24 mouse cellular contexts compared by ENCODE assay signal in genomic region chr1:106169741-106170265, GRCm38 (mm10). TPM values are rescaled to one million over a fixed set of nuclear protein-coding genes. Genes with fewer than 3 reads are reported as not detected.
A peak's percentile ranks its signal among the peaks of the same experiment; 100 is the strongest.
DNase-seq lines count a peak whose midpoint lies in the region; TF ChIP-seq lines count a peak whose summit lies in the region.
"Had no signal": no experiment of that assay in that cellular context is flagged by ENCODE, and none has a peak within 500 bp of the region (broad histone marks: within the 10 kb centered on the region; RNA-seq: fewer than 3 reads in every experiment).

No protein-coding gene starts in this region.

- 28% methylated on average over 5 of the region's 5 CpGs for WGBS in liver, adult 2 months

- no peaks in the 10 kb centered on the region for H3K36me3 ChIP-seq in liver, adult 2 months (ENCODE audit: control insufficient read depth, insufficient read depth, low read length)
- H3K36me3 ChIP-seq in testis, adult 2 months (ENCODE audit: control insufficient read depth, insufficient read depth, low read length): no peaks in the 10 kb centered on the region
- H3K36me3 ChIP-seq: embryonic facial prominence, embryonic 12.5 days; embryonic facial prominence, embryonic 15.5 days; heart, embryonic 12.5 days; heart, embryonic 15.5 days had no signal

- TF ChIP-seq CTCF in liver, adult 2 months (IDR thresholded peaks at IDR 0.05; ENCODE audit: low read depth, low read length): no peak
- TF ChIP-seq CTCF in testis, adult 2 months (IDR thresholded peaks at IDR 0.05; ENCODE audit: control insufficient read depth, insufficient read depth, insufficient replicate concordance, low read depth, low read length): no peak

- no peak for TF ChIP-seq POLR2A in liver, adult 2 months (IDR thresholded peaks at IDR 0.05; ENCODE audit: extremely low read depth, insufficient read depth, low read length)
- TF ChIP-seq POLR2A in testis, adult 2 months (IDR thresholded peaks at IDR 0.05; ENCODE audit: control insufficient read depth, low read depth, low read length): no peak

- H3K79me2 ChIP-seq in liver, adult 2 months (ENCODE audit: control insufficient read depth, insufficient read depth, low read length): peaks cover 15% of the 10 kb centered on the region

- peaks cover 6% of the 10 kb centered on the region; the same call in 1 of the 2 replicates for H3K4me1 ChIP-seq in liver, adult 2 months (ENCODE audit: control insufficient read depth, insufficient read depth, low read length)
- 0 out of 2 replicates have a peak, but pooled peaks cover 2% of the 10 kb centered on the region for H3K4me1 ChIP-seq in testis, adult 2 months (ENCODE audit: control insufficient read depth, insufficient read depth, low read length)
- H3K4me1 ChIP-seq: heart, embryonic 12.5 days had no signal

- H3K27ac ChIP-seq in liver, adult 2 months (replicated peaks; ENCODE audit: insufficient read depth, low read depth, low read length): peak overlapping the region; percentile 56; the same call in 1 of the 2 replicates
- H3K27ac ChIP-seq in testis, adult 2 months (ENCODE audit: control insufficient read depth, insufficient read depth, low read depth, low read length): no peak overlapping the region
- H3K27ac ChIP-seq: embryonic facial prominence, embryonic 12.5 days; embryonic facial prominence, embryonic 15.5 days; heart, embryonic 15.5 days; hindbrain, embryonic 14.5 days had no signal

- no peak overlapping the region for H3K4me3 ChIP-seq in liver, adult 2 months (ENCODE audit: insufficient read depth, low read depth, low read length)
- peak overlapping the region; percentile 78 for H3K4me3 ChIP-seq in testis, adult 2 months (ENCODE audit: control insufficient read depth, low read depth, low read length)
- H3K4me3 ChIP-seq: embryonic facial prominence, embryonic 12.5 days; embryonic facial prominence, embryonic 15.5 days; gastrocnemius, adult 2 months; heart, embryonic 12.5 days; heart, embryonic 15.5 days had no signal

- DNase-seq in cerebellum, adult 9-11 months: peak; percentile 23
- DNase-seq in cerebellum, adult 11 months: no peak
- DNase-seq in liver, adult 2 months (ENCODE audit: extremely low read depth, low read depth, low spot score): peak; percentile 89
- DNase-seq in liver: no peak
- DNase-seq in testis, postnatal 10 days (ENCODE audit: low spot score): no peak
- DNase-seq: adrenal gland, postnatal 10 days; adrenal gland, postnatal 36 days; B cell, adult 2 months; cerebellum, adult 9-10 months; cerebellum, postnatal 25 days; forebrain, postnatal 0 days; gastrocnemius, adult 2 months; gastrocnemius, postnatal 14 days; heart, adult 18-20 months; heart, postnatal 10 days; heart, postnatal 4 days had no signal

- H3K9ac ChIP-seq in liver, adult 2 months (ENCODE audit: low read depth, low read length): no peak overlapping the region
- H3K9ac ChIP-seq: embryonic facial prominence, embryonic 12.5 days; embryonic facial prominence, embryonic 15.5 days; forebrain, postnatal 0 days; heart, embryonic 12.5 days; heart, embryonic 15.5 days; hindbrain, embryonic 14.5 days had no signal

- no peaks in the 10 kb centered on the region for H3K27me3 ChIP-seq in liver, adult 2 months (ENCODE audit: control insufficient read depth, insufficient read depth, low read length)
- no peaks in the 10 kb centered on the region; the same call in 1 of the 2 replicates for H3K27me3 ChIP-seq in testis, adult 2 months (ENCODE audit: control insufficient read depth, insufficient read depth, low read length)
- H3K27me3 ChIP-seq: CH12.LX; embryonic facial prominence, embryonic 12.5 days; embryonic facial prominence, embryonic 15.5 days; heart, embryonic 12.5 days; heart, embryonic 15.5 days; Patski had no signal

RNA-seq across cellular contexts. Expression of gene Phlpp1, which starts 1.7 kb away (rescaled TPM):
- total RNA-seq in liver, adult 2 months (2014; rRNA removed): 8.3 and 13.1 TPM in 2 replicates
- 7.8 and 8.7 TPM in 2 replicates for polyA plus RNA-seq in liver, adult 2 months (2012; rRNA removed)
- polyA plus RNA-seq in testis, adult 2 months (2012; rRNA removed): 59.6 and 64.5 TPM in 2 replicates

Comparison
In these comparisons a context has a peak if more than half of its experiments do, and no peak if none do; other contexts are left out.
1. DNase-seq: peak in cerebellum, adult 9-11 months (single experiment) and liver, adult 2 months (single experiment); none in cerebellum, adult 11 months (single experiment), liver (single experiment) and testis, postnatal 10 days (single experiment).